Mouse (Mus musculus): ENCODE results near the gene Ror2.

GRCm38 (mm10) chr13:53178594-53178993 is 107.3 kb downstream of the Ror2 start:
- TF ChIP-seq POLR2A (IDR thresholded peaks at IDR 0.05; ENCODE audit: control insufficient read depth, low read depth, low read length) (no peak), CTCF (IDR thresholded peaks at IDR 0.05; ENCODE audit: control insufficient read depth, insufficient read depth, insufficient replicate concordance, low read depth, low read length) (no peak)
